Mouse (Mus musculus): ENCODE results near the gene Mcpt4. TPM values are rescaled to one million over a fixed set of nuclear protein-coding genes. Genes with fewer than 3 reads are reported as not detected.
"Not testable (repeated sequence)": the region's sequence is repeated elsewhere in the genome, so short reads cannot be mapped to it uniquely, and the experiment has no call there.

Mcpt4 gene
- polyA plus RNA-seq, 1 experiment from 2014 or later, result not detected

DNA sequence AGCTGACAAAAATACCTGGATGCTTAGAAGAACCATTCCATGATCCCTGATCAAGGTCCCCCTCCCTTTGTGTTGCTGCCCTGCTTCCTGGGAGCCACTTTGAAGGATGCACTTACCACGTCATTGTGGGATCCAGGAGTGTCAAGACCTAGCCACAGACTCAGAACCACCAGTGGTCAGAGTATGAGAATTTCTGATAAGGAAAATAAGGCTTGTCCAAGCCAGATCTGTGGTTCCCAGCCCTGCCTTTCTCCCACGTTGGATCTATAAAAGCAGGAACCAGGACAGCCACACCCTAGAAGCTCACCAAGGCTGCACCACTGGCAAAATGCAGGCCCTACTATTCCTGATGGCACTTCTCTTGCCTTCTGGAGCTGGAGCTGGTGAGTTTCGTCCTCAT, 44.4 kb downstream of the Mcpt4 start, which contains the start of gene Mcpt1:
TSS of gene Mcpt1 (plus strand) at position 301 of the 400 bp plus-strand sequence.
- WGBS, result 80% methylated on average over 3 of the region's 3 CpGs
- H3K27ac ChIP-seq (ENCODE audit: low read length); H3K9ac ChIP-seq (ENCODE audit: low read depth, low read length); H3K9me3 ChIP-seq (replicated peaks; ENCODE audit: control insufficient read depth, low read length, poor library complexity, severe bottlenecking); ATAC-seq; H3K27me3 ChIP-seq (ENCODE audit: control insufficient read depth, insufficient read depth, low read depth, low read length); H3K4me2 ChIP-seq (ENCODE audit: low read length); H3K4me1 ChIP-seq (ENCODE audit: control insufficient read depth, insufficient read depth, low read length); H3K36me3 ChIP-seq (ENCODE audit: control insufficient read depth, insufficient read depth, low read length); H3K4me3 ChIP-seq (ENCODE audit: low read depth, low read length): not testable (repeated sequence)

DNA sequence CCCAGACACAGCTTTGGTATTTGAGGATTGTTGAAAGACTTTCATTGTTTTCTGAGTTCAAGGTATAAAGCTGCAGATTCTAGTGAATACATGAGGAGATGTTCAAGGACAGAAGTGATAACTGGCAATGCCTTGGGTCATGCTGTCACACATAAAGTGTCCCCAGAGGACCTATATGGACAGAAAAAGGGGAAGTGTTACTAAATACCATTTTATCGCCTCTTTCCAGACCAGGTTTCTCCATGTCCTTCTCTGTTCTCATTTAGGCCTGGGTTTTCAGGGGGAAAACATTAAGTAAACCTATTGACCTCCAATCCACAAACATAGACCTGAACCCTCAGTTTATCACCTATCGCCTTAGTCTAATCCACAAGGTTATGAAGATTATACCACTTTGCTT, 48.2 kb downstream of the Mcpt4 start:
- H3K9ac ChIP-seq (ENCODE audit: low read depth, low read length), result no peak overlapping the region
- no peak overlapping the region for H3K4me2 ChIP-seq (ENCODE audit: low read length)
- WGBS, result 92% methylated on average over 2 of the region's 2 CpGs
- ATAC-seq, result no peak
- no peak overlapping the region for H3K4me3 ChIP-seq (ENCODE audit: low read depth, low read length)
- no peaks in the 10 kb centered on the region for H3K36me3 ChIP-seq (ENCODE audit: control insufficient read depth, insufficient read depth, low read length)
- no peaks in the 10 kb centered on the region for H3K4me1 ChIP-seq (ENCODE audit: control insufficient read depth, insufficient read depth, low read length)
- H3K9me3 ChIP-seq (replicated peaks; ENCODE audit: control insufficient read depth, low read length, poor library complexity, severe bottlenecking), result no peaks in the 10 kb centered on the region
- H3K27ac ChIP-seq (ENCODE audit: low read length), result no peak overlapping the region
- H3K27me3 ChIP-seq (ENCODE audit: control insufficient read depth, insufficient read depth, low read depth, low read length), result no peaks in the 10 kb centered on the region

DNA sequence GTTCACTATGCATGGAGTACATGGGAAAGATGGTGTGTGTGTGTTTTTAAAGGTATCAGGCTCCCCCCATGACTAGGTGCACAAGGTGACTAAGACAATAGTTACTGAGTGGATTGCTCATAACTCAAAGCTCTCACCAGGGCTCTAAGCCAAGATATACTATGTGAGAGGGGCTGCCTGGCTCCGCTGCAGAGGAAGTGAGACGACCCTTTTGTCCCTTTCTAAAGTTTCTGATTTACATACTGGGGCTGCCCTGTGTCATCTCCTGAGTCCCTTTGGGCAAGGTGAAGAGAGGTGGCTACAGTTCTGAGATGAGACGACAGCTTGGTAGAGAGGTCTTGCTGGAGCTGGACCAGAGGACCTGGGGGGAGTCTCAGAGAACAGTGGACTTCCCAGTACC, 49.0 kb downstream of the Mcpt4 start:
- H3K4me2 ChIP-seq (ENCODE audit: low read length), result no peak overlapping the region
- no peak overlapping the region for H3K4me3 ChIP-seq (ENCODE audit: low read depth, low read length)
- H3K27ac ChIP-seq (ENCODE audit: low read length), result no peak overlapping the region
- H3K36me3 ChIP-seq (ENCODE audit: control insufficient read depth, insufficient read depth, low read length), result no peaks in the 10 kb centered on the region
- no peaks in the 10 kb centered on the region for H3K4me1 ChIP-seq (ENCODE audit: control insufficient read depth, insufficient read depth, low read length)
- no peaks in the 10 kb centered on the region for H3K9me3 ChIP-seq (replicated peaks; ENCODE audit: control insufficient read depth, low read length, poor library complexity, severe bottlenecking)
- no peak overlapping the region for H3K9ac ChIP-seq (ENCODE audit: low read depth, low read length)
- ATAC-seq, result no peak
- WGBS, result 73% methylated on average over 3 of the region's 3 CpGs
- no peaks in the 10 kb centered on the region for H3K27me3 ChIP-seq (ENCODE audit: control insufficient read depth, insufficient read depth, low read depth, low read length)

Small RNA genes within 50 kb of the gene (microRNA-seq; reads per million reads assigned to microRNA genes)
- gene Mir6949, result not detected

Other genes with a start within 250 kb of the Mcpt4 start
- 6.7 and 7.0 TPM in 2 replicates for gene Nfatc4, start 239.2 kb downstream of the Mcpt4 start, polyA plus RNA-seq (2015; fragmentation: Nextera tagmentation; extraction: Ambion mirVana)
- 11.0 and 11.9 TPM in 2 replicates for gene Nynrin, start 208.3 kb downstream of the Mcpt4 start, polyA plus RNA-seq (2015; fragmentation: Nextera tagmentation; extraction: Ambion mirVana)
- gene Cbln3, start 177.9 kb downstream of the Mcpt4 start, polyA plus RNA-seq (2015; fragmentation: Nextera tagmentation; extraction: Ambion mirVana), result 0.15 and 0.20 TPM in 2 replicates
- 10.4 and 10.5 TPM in 2 replicates for gene Khnyn, start 177.4 kb downstream of the Mcpt4 start, polyA plus RNA-seq (2015; fragmentation: Nextera tagmentation; extraction: Ambion mirVana)
- 160 and 180 TPM in 2 replicates for gene Sdr39u1, start 162.0 kb downstream of the Mcpt4 start, polyA plus RNA-seq (2015; fragmentation: Nextera tagmentation; extraction: Ambion mirVana)
- gene Cma1, start 117.6 kb downstream of the Mcpt4 start, polyA plus RNA-seq (2015; fragmentation: Nextera tagmentation; extraction: Ambion mirVana), result 0.29 TPM in 1 of 2 replicates, not detected in the other
- gene Cma2, start 111.3 kb downstream of the Mcpt4 start, polyA plus RNA-seq (2015; fragmentation: Nextera tagmentation; extraction: Ambion mirVana), result not detected in 2 replicates
- gene Mcpt1, start 44.3 kb downstream of the Mcpt4 start, polyA plus RNA-seq (2015; fragmentation: Nextera tagmentation; extraction: Ambion mirVana), result not detected in 2 replicates
- gene Mcpt9, start 31.8 kb downstream of the Mcpt4 start, polyA plus RNA-seq (2015; fragmentation: Nextera tagmentation; extraction: Ambion mirVana), result not detected in 2 replicates
- gene Mcpt2, start 20.3 kb downstream of the Mcpt4 start, polyA plus RNA-seq (2015; fragmentation: Nextera tagmentation; extraction: Ambion mirVana), result not detected in 2 replicates
- gene Mcpt8, start 23.0 kb upstream of the Mcpt4 start, polyA plus RNA-seq (2015; fragmentation: Nextera tagmentation; extraction: Ambion mirVana), result not detected in 2 replicates
- gene Ctsg, start 40.3 kb upstream of the Mcpt4 start, polyA plus RNA-seq (2015; fragmentation: Nextera tagmentation; extraction: Ambion mirVana), result not detected in 2 replicates
- gene Gzme, start 58.3 kb upstream of the Mcpt4 start, polyA plus RNA-seq (2015; fragmentation: Nextera tagmentation; extraction: Ambion mirVana), result not detected in 2 replicates
- not detected in 2 replicates for gene Gzmd, start 70.3 kb upstream of the Mcpt4 start, polyA plus RNA-seq (2015; fragmentation: Nextera tagmentation; extraction: Ambion mirVana)
- not detected in 2 replicates for gene Gzmg, start 97.3 kb upstream of the Mcpt4 start, polyA plus RNA-seq (2015; fragmentation: Nextera tagmentation; extraction: Ambion mirVana)
- not detected in 2 replicates for gene Gzmn, start 112.3 kb upstream of the Mcpt4 start, polyA plus RNA-seq (2015; fragmentation: Nextera tagmentation; extraction: Ambion mirVana)
- not detected in 2 replicates for gene Gzmf, start 149.1 kb upstream of the Mcpt4 start, polyA plus RNA-seq (2015; fragmentation: Nextera tagmentation; extraction: Ambion mirVana)
- not detected in 2 replicates for gene Gzmc, start 172.3 kb upstream of the Mcpt4 start, polyA plus RNA-seq (2015; fragmentation: Nextera tagmentation; extraction: Ambion mirVana)
- not detected in 2 replicates for gene Gzmb, start 199.9 kb upstream of the Mcpt4 start, polyA plus RNA-seq (2015; fragmentation: Nextera tagmentation; extraction: Ambion mirVana)